Mouse (Mus musculus) kidney, embryonic 16.5 days (tissue): Measurements from ENCODE around the gene Gm10135. TPM values are rescaled to one million over a fixed set of nuclear protein-coding genes. Genes with fewer than 3 reads are reported as not detected.

ENCODE experiments used
- ATAC-seq: fragments of 200-750 bp; cut with Nextera tagmentation; 2 replicates; pipeline ENCODE4 v1.8.0; 2017; ENCODE audit warnings: moderate TSS enrichment; ENCODE audit not compliant: low FRiP score, low TSS enrichment
- H3K27ac ChIP-seq: fragments of 300-500 bp; sonication (generic); 2 replicates; pipeline ENCODE4 v1.5.1; 2014; ENCODE audit warnings: low read length
- H3K27me3 ChIP-seq: fragments of 300-500 bp; sonication (generic); 2 replicates; pipeline ENCODE4 v1.6.1; 2014; ENCODE audit warnings: low read length, control low read depth, mixed read lengths; ENCODE audit not compliant: insufficient read depth
- H3K36me3 ChIP-seq: fragments of 300-500 bp; sonication (generic); 2 replicates; pipeline ENCODE4 v1.6.1; 2014; ENCODE audit warnings: low read length, control low read depth, mixed read lengths; ENCODE audit not compliant: insufficient read depth
- H3K4me1 ChIP-seq: fragments of 300-500 bp; sonication (generic); 2 replicates; pipeline ENCODE4 v1.6.1; 2014; ENCODE audit warnings: low read length, control low read depth, mixed read lengths; ENCODE audit not compliant: insufficient read depth
- H3K4me2 ChIP-seq: fragments of 300-500 bp; sonication (generic); replicated peaks from 2 replicates; pipeline ENCODE4 v1.6.1; 2014; ENCODE audit warnings: low read depth, low read length
- H3K4me3 ChIP-seq: fragments of 300-500 bp; sonication (generic); 2 replicates; pipeline ENCODE4 v1.5.1; 2014; ENCODE audit warnings: mild to moderate bottlenecking, low read length
- H3K9ac ChIP-seq: fragments of 300-500 bp; sonication (generic); replicated peaks from 2 replicates; pipeline ENCODE4 v1.6.1; 2014; ENCODE audit warnings: low read length
- H3K9me3 ChIP-seq: fragments of 300-500 bp; sonication (generic); 2 replicates; pipeline ENCODE4 v1.6.1; 2016; ENCODE audit warnings: low read length, control low read depth
- WGBS: fragments of 180-500 bp; shearing (Covaris S2); extraction: QIAGEN DNeasy Blood & Tissue Kit; methylation state at CpG from one replicate; pipeline ENCODE4 v1.1.7; 2014; 5-methylcytosine and 5-hydroxymethylcytosine counted together
- polyA plus RNA-seq: library from polyadenylated mRNA; unstranded; fragments of >200 nt; fragmentation: Nextera tagmentation; extraction: Ambion mirVana; gene quantifications from 2 replicates; pipeline ENCODE4 v1.2.1, GENCODE M21; 2015

Gm10135 gene
- polyA plus RNA-seq, 1 experiment from 2014 or later: not detected

- peaks cover 21% of the 10 kb centered on the region for H3K36me3 ChIP-seq
- no peaks in the 10 kb centered on the region for H3K9me3 ChIP-seq
- WGBS: 65% methylated on average over 5 of the region's 5 CpGs
- no peak overlapping the region for H3K9ac ChIP-seq
- ATAC-seq: no peak
- H3K27me3 ChIP-seq: no peaks in the 10 kb centered on the region
- no peak overlapping the region for H3K27ac ChIP-seq
- H3K4me3 ChIP-seq: no peak overlapping the region
- no peaks in the 10 kb centered on the region for H3K4me1 ChIP-seq
- H3K4me2 ChIP-seq: no peak overlapping the region
These were observed 1.6 kb downstream of the Gm10135 start for GRCm38 (mm10) chr5:72972934-72973333.

GRCm38 (mm10) chr5:72972435-72972834 lies 2.1 kb downstream of the Gm10135 start:
- ATAC-seq: no peak
- H3K27ac ChIP-seq: no peak overlapping the region
- peaks cover 21% of the 10 kb centered on the region for H3K36me3 ChIP-seq

GRCm38 (mm10) chr5:72965706-72966105 lies 8.8 kb downstream of the Gm10135 start:
- no peak overlapping the region for H3K4me2 ChIP-seq
- ATAC-seq: no peak
- no peaks in the 10 kb centered on the region for H3K27me3 ChIP-seq
- no peaks in the 10 kb centered on the region for H3K9me3 ChIP-seq
- H3K36me3 ChIP-seq: peaks cover 7% of the 10 kb centered on the region
- H3K4me3 ChIP-seq: no peak overlapping the region
- H3K27ac ChIP-seq: no peak overlapping the region
- 88% methylated on average over 3 of the region's 3 CpGs for WGBS
- no peaks in the 10 kb centered on the region for H3K4me1 ChIP-seq
- H3K9ac ChIP-seq: no peak overlapping the region

More at GRCm38 (mm10) chr5:72972435-72972834, 2.1 kb downstream of the Gm10135 start:
- H3K4me1 ChIP-seq: no peaks in the 10 kb centered on the region
- no peaks in the 10 kb centered on the region for H3K9me3 ChIP-seq
- H3K9ac ChIP-seq: no peak overlapping the region
- WGBS: 52% methylated on average over 4 of the region's 4 CpGs
- H3K4me2 ChIP-seq: no peak overlapping the region
- H3K27me3 ChIP-seq: no peaks in the 10 kb centered on the region
- H3K4me3 ChIP-seq: no peak overlapping the region

GRCm38 (mm10) chr5:72960096-72960495 lies 14.4 kb downstream of the Gm10135 start:
- no peak for ATAC-seq
- Histone ChIP-seq H3K9ac (no peak overlapping the region), H3K36me3 (peaks cover 11% of the 10 kb centered on the region), H3K4me2 (no peak overlapping the region), H3K4me3 (no peak overlapping the region), H3K27ac (no peak overlapping the region), H3K4me1 (0 out of 2 replicates have a peak, but pooled peaks cover 2% of the 10 kb centered on the region), H3K9me3 (no peaks in the 10 kb centered on the region), H3K27me3 (no peaks in the 10 kb centered on the region)
- 72% methylated on average over 6 of the region's 6 CpGs for WGBS

GRCm38 (mm10) chr5:72957281-72957680 lies 17.2 kb downstream of the Gm10135 start:
- no peak overlapping the region for H3K9ac ChIP-seq
- H3K27me3 ChIP-seq: no peaks in the 10 kb centered on the region
- H3K4me3 ChIP-seq: no peak overlapping the region
- no peak overlapping the region for H3K4me2 ChIP-seq
- H3K4me1 ChIP-seq: peaks cover 6% of the 10 kb centered on the region; the same call in 1 of the 2 replicates
- H3K36me3 ChIP-seq: peaks cover 11% of the 10 kb centered on the region
- H3K27ac ChIP-seq: no peak overlapping the region
- WGBS: 72% methylated on average over 17 of the region's 17 CpGs
- no peak for ATAC-seq
- H3K9me3 ChIP-seq: no peaks in the 10 kb centered on the region

- Histone ChIP-seq H3K9ac (no peak overlapping the region), H3K4me3 (no peak overlapping the region), H3K9me3 (no peaks in the 10 kb centered on the region), H3K4me2 (no peak overlapping the region), H3K27me3 (no peaks in the 10 kb centered on the region), H3K27ac (no peak overlapping the region), H3K4me1 (peaks cover 6% of the 10 kb centered on the region; the same call in 1 of the 2 replicates), H3K36me3 (peaks cover 14% of the 10 kb centered on the region)
- peak; percentile 59; the same call in 1 of the 2 replicates for ATAC-seq
- WGBS: 42% methylated on average over 3 of the region's 3 CpGs
These were observed 20.4 kb downstream of the Gm10135 start for GRCm38 (mm10) chr5:72953996-72954604.

- Histone ChIP-seq H3K9me3 (no peaks in the 10 kb centered on the region), H3K9ac (no peak overlapping the region), H3K36me3 (0 out of 2 replicates have a peak, but pooled peaks cover 9% of the 10 kb centered on the region), H3K27ac (no peak overlapping the region), H3K4me1 (peaks cover 4% of the 10 kb centered on the region; the same call in 1 of the 2 replicates), H3K4me2 (no peak overlapping the region), H3K27me3 (no peaks in the 10 kb centered on the region), H3K4me3 (no peak overlapping the region)
- ATAC-seq: no peak
- 99% methylated on average over 2 of the region's 2 CpGs for WGBS
These were observed 24.2 kb downstream of the Gm10135 start for GRCm38 (mm10) chr5:72950252-72950651.

- Histone ChIP-seq H3K4me3 (no peak overlapping the region), H3K27me3 (no peaks in the 10 kb centered on the region), H3K9ac (no peak overlapping the region), H3K9me3 (no peaks in the 10 kb centered on the region), H3K4me2 (no peak overlapping the region), H3K36me3 (0 out of 2 replicates have a peak, but pooled peaks cover 9% of the 10 kb centered on the region), H3K4me1 (no peaks in the 10 kb centered on the region), H3K27ac (no peak overlapping the region)
- no peak for ATAC-seq
- 68% methylated on average over 1 of the region's 1 CpGs for WGBS
These were observed 26.4 kb downstream of the Gm10135 start for GRCm38 (mm10) chr5:72948136-72948535.

GRCm38 (mm10) chr5:72940906-72941432 lies 33.5 kb downstream of the Gm10135 start:
- no peaks in the 10 kb centered on the region for H3K4me1 ChIP-seq
- ATAC-seq: no peak
- H3K9me3 ChIP-seq: no peaks in the 10 kb centered on the region
- no peak overlapping the region for H3K4me2 ChIP-seq
- H3K4me3 ChIP-seq: no peak overlapping the region
- no peaks in the 10 kb centered on the region for H3K27me3 ChIP-seq
- H3K27ac ChIP-seq: no peak overlapping the region
- H3K36me3 ChIP-seq: peaks cover 3% of the 10 kb centered on the region; the same call in 1 of the 2 replicates
- no peak overlapping the region for H3K9ac ChIP-seq
- WGBS: 86% methylated on average over 5 of the region's 5 CpGs

GRCm38 (mm10) chr5:72939311-72939710 lies 35.2 kb downstream of the Gm10135 start:
- Histone ChIP-seq H3K9me3 (no peaks in the 10 kb centered on the region), H3K27me3 (no peaks in the 10 kb centered on the region), H3K4me2 (no peak overlapping the region), H3K4me3 (no peak overlapping the region), H3K9ac (no peak overlapping the region), H3K36me3 (peaks cover 3% of the 10 kb centered on the region; the same call in 1 of the 2 replicates), H3K4me1 (no peaks in the 10 kb centered on the region), H3K27ac (no peak overlapping the region)
- ATAC-seq: no peak
- WGBS: 94% methylated on average over 2 of the region's 2 CpGs
